Mouse (Mus musculus) testis, postnatal 14 days (tissue): ENCODE results near the gene Vps13d.

ENCODE experiments used
- DNase-seq: peaks from one replicate; pipeline ENCODE4 v3.0.0; 2021; ENCODE audit warnings: low spot score

The Vps13d gene

GRCm38 (mm10) chr4:145079324-145079723 is 115.5 kb downstream of the Vps13d start:
- no peak for DNase-seq

GRCm38 (mm10) chr4:145074276-145074675 is 120.5 kb downstream of the Vps13d start:
- no peak for DNase-seq

- no peak for DNase-seq
Observed at GRCm38 (mm10) chr4:145073728-145074127, 121.1 kb downstream of the Vps13d start.

GRCm38 (mm10) chr4:145071942-145072341 is 122.9 kb downstream of the Vps13d start:
- no peak for DNase-seq

GRCm38 (mm10) chr4:145067019-145067680 is 127.7 kb downstream of the Vps13d start:
- no peak for DNase-seq

- DNase-seq: no peak
Observed at GRCm38 (mm10) chr4:145066336-145067018, 128.3 kb downstream of the Vps13d start.

GRCm38 (mm10) chr4:145058749-145059442 is 135.9 kb downstream of the Vps13d start:
- no peak for DNase-seq

- no peak for DNase-seq
Observed at GRCm38 (mm10) chr4:145056346-145056745, 138.5 kb downstream of the Vps13d start.

GRCm38 (mm10) chr4:145055792-145056191 is 139.0 kb downstream of the Vps13d start:
- DNase-seq: no peak

- DNase-seq: no peak
Observed at GRCm38 (mm10) chr4:145054369-145054768, 140.4 kb downstream of the Vps13d start.

GRCm38 (mm10) chr4:145052697-145053096 is 142.1 kb downstream of the Vps13d start:
- no peak for DNase-seq

- no peak for DNase-seq
Observed at GRCm38 (mm10) chr4:145052282-145052681, 142.5 kb downstream of the Vps13d start.

- DNase-seq: no peak
Observed at GRCm38 (mm10) chr4:145051209-145051969, 143.4 kb downstream of the Vps13d start.

GRCm38 (mm10) chr4:145050518-145051208 is 144.1 kb downstream of the Vps13d start:
- no peak for DNase-seq

- DNase-seq: no peak
Observed at GRCm38 (mm10) chr4:145047964-145048363, 146.8 kb downstream of the Vps13d start.

- no peak for DNase-seq
Observed at GRCm38 (mm10) chr4:145046032-145046401, 148.8 kb downstream of the Vps13d start.

GRCm38 (mm10) chr4:145045312-145046031 is 149.3 kb downstream of the Vps13d start:
- no peak for DNase-seq

- no peak for DNase-seq
Observed at GRCm38 (mm10) chr4:145041223-145041870, 153.5 kb downstream of the Vps13d start.

GRCm38 (mm10) chr4:145037631-145038416 is 157.0 kb downstream of the Vps13d start:
- no peak for DNase-seq

- DNase-seq: no peak
Observed at GRCm38 (mm10) chr4:145037006-145037405, 157.8 kb downstream of the Vps13d start.
